Mouse (Mus musculus) neutrophil, adult 5-6 weeks (primary cell): ENCODE results near the gene Cux1. TPM values are rescaled to one million over a fixed set of nuclear protein-coding genes. Genes with fewer than 3 reads are reported as not detected.
A peak's percentile ranks its signal among the peaks of the same experiment; 100 is the strongest.

Source experiments
- ATAC-seq: fragments of 151-379, 151-347 bp; 2 replicates; pipeline ENCODE4 v1.8.0; 2017; ENCODE audit warnings: mild to moderate bottlenecking, moderate TSS enrichment; ENCODE audit not compliant: insufficient number of reproducible peaks, poor library complexity, low FRiP score, severe bottlenecking; ENCODE audit errors: extremely low read depth
- total RNA-seq: library from RNA; stranded (forward); fragments of 200-1000 nt; gene quantifications from 2 replicates; pipeline ENCODE4 v1.2.3, GENCODE M21; 2017

Cux1 gene
- total RNA-seq, 1 experiment from 2014 or later: 126 TPM

DNA sequence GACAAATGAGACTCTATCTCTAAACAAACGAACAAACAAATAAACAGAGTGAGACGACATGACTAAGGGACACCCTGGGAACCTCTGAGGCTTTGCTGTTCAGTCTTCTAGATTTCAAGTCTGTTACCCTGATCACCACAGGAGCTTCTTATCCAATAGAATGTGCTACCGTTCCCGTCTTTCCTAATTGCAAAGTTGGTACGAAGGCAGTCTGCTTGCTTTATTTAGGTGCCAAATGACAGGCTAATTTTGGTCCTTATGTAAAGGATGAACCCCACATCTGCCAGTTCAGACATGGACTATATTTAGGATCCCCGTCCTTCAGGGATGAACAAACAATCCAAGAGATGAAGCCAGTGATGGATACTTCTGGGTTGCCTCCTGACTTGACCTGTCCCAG lies 269.6 kb downstream of the Cux1 start:
- ATAC-seq: no peak

DNA sequence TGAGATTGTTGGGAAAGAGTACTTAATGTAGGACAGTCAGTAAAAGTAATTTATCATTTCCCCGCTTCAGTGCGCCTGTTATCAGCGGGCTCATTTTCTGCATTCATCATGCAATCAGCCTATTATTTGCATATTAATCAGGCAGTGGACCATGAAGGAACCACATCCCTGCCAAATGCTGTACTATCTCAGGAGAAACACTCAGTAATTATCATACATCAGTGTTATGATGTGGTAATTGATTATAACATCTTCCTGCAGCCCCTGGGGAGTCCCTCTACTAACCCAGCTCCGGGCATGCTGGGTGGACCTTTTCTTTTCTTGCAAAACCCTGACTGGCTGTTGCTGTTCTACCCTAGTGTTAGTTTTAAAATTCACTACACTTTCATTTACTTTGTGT lies 270.4 kb downstream of the Cux1 start:
- no peak for ATAC-seq

DNA sequence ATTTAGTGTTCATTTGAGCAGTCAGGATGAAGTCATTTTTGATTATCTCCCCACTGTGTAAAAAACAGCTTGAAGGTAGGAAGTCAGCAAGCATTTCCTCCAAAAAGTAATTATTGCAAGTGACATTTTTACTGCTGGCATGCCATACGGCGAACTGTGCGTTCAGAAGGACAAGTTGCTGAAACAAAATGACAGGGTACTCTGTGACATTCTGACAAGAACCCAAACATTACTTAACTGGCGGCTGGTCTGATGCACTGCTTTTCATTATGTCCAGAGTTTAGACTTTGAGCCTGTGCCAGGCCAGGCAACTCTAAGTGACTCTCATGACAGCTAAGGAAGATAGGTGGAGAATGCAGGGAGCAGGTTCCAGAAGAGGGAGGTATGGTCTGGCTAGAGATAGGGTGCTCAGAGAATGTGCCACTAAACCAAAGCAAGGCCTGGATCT lies 274.3 kb downstream of the Cux1 start:
- no peak for ATAC-seq

DNA sequence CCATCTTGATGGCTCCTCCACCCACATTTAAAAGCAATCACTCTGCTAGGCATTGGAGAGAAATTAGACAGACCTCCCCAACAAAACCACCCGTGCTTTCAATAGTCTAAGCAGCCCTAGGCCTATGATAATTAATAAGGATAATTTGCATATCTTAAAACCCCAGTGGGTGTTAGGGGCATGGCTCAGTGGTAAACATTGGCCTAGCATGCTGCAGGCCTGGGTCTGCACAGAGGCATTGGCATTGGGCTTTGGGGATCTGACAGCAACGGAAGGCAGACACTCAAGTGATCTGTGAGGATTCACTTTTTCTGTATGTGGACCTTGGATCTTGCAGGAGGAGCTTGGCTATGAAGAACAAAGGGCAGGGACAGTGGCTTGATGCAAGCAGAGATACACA lies 274.9 kb downstream of the Cux1 start:
- no peak for ATAC-seq

DNA sequence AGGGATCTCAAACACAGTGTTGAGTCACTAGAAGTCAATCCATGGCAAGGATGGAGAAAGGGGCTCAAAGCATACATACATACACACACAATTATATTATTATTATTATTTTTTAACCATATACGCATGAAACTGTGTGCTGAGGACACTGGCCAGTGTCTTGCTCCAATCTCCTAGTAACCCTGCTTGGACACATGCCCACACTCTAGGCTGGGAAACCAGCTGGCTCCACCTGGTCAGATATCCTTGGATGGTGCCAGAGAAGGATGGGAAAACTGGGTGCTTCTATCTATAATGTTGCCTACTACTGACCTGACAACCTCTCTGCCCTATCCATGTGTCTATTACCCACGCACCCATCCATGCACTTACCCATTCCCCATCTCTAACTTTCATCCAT lies 275.7 kb downstream of the Cux1 start:
- no peak for ATAC-seq

DNA sequence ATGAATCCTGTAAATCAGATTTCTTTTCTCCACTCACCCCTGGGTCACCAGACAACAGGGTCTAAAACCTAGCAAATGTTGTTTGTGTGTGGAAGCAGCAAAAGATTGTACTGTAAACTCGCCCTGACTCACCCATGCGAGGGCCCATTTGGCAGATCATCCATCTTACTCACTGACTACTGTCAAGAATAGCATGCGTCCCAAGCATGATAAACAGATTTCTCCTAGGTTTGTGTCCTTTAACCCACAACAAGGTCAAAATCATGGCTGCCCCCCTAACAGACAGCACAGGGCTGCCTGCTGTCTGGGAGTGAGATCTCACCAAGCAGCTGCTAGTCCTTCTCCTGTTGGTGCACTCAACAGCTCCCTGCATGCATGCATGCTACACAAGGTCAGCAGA lies 277.5 kb downstream of the Cux1 start:
- ATAC-seq: no peak

DNA sequence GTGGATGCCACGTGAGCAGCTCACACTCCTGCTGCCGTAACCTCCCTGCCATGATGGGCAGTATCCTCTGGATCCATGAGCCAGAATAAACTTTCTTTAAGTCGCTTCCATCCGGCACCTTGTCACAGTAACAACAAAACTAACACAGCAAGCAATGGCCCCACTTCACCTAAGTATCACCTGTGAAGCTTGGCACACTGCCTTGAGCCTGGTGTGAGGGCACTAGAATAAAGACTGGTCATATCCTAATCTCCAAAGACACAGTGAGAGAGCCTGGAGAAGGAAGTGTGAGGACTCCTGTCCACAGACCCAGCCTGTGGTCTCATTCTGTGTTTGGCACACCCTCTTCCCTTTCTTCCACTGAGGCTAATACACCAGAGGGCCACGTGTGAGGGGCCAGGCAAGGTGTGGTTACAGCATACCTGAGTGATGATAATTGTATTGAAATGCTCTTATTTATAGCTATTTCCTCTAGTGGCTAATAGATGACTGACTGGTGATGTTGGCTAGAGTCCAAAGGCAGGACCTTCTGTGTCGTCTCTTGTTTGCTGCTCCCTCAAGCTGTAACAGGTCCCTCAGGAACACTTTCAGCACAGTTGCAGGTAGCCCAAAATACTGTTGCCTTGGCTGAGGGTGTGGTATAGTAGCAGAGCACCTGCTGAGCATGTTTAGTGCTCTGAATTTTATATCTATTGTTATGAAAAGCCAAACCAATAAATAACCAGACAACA lies 278.8 kb downstream of the Cux1 start:
- ATAC-seq: no peak

DNA sequence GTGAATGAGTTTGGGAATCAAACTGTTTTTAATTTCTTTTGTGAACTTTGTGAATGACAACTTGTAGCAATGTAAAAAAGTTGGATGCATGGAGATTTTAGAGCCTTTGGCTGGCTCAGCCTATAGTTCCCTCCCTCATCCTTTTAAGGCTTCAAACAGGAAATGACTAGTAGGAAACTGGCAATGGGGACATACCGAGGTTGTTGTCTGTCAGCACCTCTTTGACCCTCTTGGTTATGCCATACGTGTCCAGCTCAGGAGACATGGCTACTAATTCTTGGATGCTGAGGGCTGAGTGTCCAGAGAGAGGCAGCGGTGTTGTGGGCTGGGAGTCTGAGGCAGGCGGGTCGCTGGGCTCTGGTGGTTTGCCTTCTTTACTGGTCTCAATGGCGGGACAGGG lies 280.7 kb downstream of the Cux1 start:
- ATAC-seq: no peak

DNA sequence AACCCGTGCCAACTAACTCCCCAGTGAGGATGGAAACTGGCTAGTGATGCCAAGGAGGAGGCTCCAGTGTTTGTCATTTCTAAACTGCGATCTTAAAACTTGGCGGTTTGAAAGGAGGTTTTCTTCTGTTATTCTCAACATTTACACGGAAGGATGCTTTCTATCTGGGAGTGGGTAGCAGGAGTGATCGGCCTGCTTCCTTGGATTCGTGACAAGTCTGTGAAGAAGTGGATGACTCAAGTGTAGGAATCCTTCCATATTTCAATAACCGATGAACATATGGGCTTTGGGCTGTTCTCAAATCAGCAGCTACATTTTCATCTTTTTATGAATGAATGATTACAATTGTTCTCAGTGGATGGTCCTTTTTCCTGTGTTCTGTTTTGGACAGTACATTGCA lies 282.2 kb downstream of the Cux1 start:
- ATAC-seq: no peak

DNA sequence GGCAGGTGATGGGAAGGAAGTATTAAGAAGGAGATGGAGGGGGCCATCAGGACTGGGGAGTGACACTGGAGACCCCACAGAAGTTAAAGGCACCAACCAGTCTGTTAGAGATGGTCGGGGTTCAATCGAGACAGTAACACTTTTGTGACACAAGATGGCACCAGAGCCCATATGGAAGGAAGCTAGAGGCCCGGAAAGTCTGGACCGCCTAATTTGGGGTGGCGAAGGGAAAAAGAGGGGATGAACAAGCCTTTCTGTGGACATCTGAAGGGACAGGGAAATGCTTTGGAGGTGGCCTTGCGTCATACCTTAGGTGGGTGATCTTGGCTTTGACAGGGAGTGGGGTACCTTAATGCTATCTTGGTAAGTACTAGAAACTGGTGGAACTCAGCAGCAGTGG lies 285.9 kb downstream of the Cux1 start:
- ATAC-seq: no peak

DNA sequence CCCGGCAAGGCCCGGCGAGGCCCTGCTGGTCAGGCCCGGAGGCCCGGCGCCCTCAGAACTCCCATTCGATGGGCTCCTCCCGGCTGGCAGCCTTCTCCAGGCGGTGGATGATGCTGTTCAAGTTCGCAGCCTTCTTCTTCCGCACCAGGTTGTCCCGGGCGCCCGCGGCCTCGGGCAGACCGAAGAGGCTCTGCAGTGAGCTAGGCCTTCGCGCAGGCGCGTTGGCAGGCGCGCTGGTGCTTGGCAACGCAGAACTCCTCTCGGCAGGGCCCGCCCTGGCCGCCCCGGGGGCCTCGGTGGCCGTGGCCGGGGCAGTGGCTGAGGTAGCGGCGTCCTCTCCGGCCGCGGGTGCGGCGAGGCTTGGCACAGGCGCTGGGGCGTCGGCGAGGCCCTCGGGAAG lies 292.6 kb downstream of the Cux1 start:
- no peak for ATAC-seq

DNA sequence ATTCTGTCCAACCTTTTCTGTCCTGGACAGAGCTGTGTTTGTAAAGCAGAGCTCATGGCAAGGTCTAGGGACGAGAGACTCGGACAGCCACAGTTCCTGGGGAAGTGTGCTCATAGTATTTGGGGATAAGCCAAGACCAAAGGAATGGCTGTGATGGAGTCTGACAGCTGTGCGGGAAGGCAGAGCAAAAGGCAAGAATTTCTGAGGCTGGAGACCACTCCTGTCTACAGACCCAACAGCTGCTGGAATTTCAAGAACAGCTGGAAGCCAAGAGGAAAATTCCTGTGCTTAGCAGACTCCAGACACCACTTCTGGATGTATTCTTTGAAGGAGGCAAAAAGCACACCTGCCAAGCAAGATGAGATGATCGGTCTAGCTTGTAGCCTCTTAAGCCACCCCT lies 297.4 kb downstream of the Cux1 start:
- no peak for ATAC-seq

DNA sequence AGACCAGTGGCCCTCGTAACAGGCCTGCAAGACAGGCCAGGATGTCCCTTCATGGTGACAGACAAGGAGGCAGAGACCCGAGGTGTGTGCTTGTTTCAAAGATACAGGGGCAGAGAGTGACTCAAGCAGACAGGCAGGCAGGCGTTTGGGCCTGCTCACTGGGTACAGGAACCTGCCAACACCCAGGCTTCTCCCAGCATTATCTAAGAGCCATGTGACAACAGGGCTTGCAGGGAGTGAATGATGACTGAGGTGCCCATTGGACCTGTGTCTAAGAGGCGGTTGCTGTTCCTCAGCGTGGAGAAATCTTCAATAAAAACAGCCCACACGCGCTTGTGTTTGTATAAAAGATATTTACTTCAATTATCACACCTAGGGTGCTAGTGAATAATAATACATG lies 301.2 kb downstream of the Cux1 start:
- no peak for ATAC-seq

DNA sequence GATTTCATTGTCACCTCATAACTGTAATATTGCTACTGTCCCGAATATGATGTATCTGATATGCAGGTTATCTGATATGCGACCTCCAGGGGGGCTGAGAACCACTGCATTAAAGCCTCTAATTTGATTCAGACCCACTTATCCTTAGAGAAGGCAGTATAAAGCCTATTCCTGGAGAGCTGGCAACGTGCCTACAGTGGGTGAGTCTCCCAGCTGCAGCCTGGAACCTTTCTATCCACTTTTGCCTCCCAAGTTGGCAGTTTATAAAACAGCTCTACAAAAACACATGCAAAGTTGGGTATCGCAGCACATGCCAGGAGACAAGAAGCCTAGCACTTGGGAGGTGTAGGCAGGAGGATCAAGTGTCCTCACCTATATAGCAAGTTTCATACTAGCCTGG lies 303.9 kb downstream of the Cux1 start:
- ATAC-seq: no peak

DNA sequence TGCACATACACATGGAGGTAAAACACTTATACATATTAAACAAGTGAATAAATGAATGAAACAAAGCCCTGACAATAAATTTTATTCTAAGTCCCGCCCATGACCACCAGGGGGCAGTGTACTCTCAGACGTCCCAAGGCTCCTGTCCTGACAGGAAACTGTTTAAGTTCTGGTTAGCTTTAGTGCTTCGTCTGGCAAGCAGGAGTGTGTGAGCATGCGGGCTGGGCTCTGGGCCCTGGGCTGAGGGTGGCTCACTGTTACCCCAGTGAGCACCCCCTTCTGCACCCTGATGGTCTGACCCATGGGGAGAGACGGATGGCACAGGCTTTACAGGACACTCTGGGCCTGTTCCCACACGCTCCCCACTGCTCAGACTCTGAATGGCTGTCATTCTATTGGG lies 308.4 kb downstream of the Cux1 start:
- peak; percentile 45; the same call in 1 of the 2 replicates for ATAC-seq

DNA sequence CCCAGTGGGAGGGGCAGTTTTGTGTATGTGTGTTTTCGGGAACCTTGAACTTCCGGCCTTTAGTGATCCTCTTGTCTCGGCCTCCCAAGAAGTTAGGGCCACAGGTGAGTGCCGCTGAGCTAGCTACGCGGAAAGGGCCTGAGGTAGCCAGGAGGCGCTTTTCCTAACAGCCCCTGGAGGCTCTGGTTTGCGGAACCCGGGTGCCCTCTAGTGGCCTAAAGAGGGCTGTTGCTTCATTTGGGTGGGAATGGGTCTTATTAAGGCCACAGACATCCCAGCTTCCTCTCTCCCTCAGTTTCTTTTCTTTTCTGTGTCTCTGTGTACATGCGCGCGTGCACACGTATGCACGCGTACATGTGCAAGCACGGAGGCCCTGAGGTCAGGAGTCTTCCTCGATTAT lies 314.4 kb downstream of the Cux1 start:
- peak; percentile 67 for ATAC-seq

DNA sequence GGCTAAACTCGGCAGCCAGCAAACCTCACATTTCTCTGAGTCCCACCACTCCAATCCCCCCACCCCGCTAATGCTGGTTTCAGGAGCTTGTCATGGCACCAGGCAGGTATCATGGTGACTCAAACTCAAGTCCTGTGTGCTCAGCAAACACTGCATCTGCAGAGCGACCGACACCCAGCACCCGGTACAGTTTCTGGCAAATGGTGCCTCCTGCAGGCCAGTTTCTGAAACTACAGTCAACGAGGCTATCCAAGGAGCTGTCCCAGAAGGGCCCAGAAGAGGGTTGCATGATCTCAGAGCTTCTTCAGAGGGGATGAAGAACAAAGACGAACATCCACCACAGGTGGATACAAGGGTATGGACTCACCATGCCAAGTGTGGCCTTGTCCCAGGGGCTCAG lies 316.3 kb downstream of the Cux1 start:
- ATAC-seq: peak; percentile 30; the same call in 1 of the 2 replicates

DNA sequence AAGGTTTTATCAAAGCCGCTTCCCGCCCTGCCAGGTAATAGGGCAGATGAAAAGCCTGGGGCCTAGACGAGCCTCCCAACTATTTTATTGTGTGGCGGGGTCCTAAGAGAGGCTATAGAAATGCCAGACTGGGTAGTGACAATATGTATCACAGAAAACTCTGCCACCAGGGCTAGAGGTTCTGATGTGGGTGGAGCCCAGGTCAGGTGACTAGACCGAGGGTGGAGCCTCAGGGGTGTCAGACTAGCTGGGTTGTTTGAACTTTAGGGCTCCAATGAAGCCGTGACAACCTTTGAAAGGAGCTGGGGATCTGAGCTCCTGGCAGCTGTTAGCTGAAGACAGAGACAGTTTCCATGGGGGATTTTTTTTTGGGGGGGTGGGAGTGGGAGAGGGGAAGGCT lies 318.8 kb downstream of the Cux1 start:
- ATAC-seq: no peak

DNA sequence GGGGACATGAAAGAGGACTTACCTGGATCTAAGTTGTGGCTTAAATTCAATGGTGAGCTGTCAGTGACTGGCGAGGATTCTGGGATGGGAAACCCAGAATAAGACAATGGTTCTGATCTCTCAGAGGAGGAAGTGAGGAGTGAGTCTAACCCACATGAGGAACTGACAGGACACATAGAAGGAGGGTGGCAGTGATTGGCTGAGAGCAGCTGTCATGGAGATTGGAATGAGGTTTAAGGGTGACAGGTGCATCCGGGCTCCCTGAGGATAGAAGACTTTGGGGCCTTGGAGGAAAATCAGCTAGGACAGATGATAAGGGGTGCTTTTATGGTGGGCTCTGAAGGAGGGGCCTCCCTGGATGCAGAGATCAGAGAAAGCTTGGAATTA lies 320.8 kb downstream of the Cux1 start, which contains the start of gene Sh2b2:
TSS of gene Sh2b2 (minus strand) at position 105 of the 387 bp plus-strand sequence.
- ATAC-seq: peak; percentile 53

DNA sequence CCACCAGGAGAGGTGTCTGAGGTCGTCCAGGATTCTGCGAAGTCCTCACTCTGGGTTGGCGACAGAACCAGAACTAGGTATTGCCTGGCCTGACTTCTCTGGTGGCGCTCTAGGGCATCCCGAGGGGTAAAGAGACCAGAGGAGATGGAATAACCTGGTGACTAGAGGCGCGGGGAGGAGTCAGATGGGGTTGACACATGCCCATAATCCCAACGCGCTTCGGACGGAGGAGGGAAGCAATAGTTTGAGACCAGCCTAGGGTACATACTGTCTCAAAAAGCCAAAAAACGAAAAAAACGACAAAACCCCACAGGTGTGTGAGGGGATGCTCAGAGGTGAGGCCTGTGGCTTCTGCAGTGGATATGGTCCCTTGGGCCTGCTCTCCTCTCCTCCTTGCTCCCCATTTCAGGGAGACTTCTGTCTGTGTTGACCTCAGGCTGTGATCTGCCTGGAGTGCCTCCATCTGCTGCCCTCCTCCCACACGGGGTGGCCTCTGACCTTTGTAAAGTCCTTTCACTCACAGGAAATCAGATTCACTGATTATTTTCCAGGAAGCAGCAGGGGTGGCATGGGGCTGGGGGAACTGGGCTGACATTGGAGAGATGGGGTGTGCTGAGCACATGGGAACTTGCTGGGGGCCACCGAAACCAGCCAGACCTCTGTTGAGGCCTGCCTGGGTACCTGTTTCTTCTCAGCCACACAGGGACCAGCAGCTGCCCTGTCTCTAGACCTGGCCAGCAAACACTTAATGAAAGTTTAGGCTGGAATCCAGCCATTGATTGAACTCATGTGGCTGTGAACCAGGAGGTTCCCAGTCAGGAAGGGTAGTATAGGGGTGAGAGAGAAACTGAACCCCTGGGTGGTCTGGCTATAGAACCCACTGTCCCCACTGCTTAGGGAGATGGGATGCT lies 321.5 kb downstream of the Cux1 start:
- no peak for ATAC-seq
